Mouse (Mus musculus): ENCODE results near the gene Wipi2.

Wipi2 gene

GRCm38 (mm10) chr5:142668556-142669263 lies 41.2 kb downstream of the Wipi2 start:
- ChIA-PET CTCF (interaction anchor here (0.5 to 1.5 kb wide), 11 partner anchors 10 to 187 kb away, joined by 3 to 8 read pairs (median 4); no protein-coding TSS in a partner anchor), POLR2A (interaction anchor here in 3 of 4 experiments (0.5 to 2.4 kb wide), 21 partner anchors 10 to 241 kb away, joined by 3 to 14 read pairs (median 4); no protein-coding TSS in a partner anchor)

GRCm38 (mm10) chr5:142669726-142670125 lies 42.2 kb downstream of the Wipi2 start:
- ChIA-PET POLR2A (interaction anchor here in 3 of 4 experiments (0.5 to 2.0 kb wide), 18 partner anchors 10 to 355 kb away, joined by 3 to 14 read pairs (median 4); no protein-coding TSS in a partner anchor), CTCF (interaction anchor here (0.5 to 1.4 kb wide), 10 partner anchors 10 to 185 kb away, joined by 3 to 7 read pairs (median 3); partner anchors contain the start of gene Radil (in 1 of the 4))

GRCm38 (mm10) chr5:142673082-142673481 lies 45.6 kb downstream of the Wipi2 start:
- POLR2A ChIA-PET = no interaction called here
- CTCF ChIA-PET = no interaction called here

- CTCF ChIA-PET = interaction anchor here in 2 of 4 experiments (1.1 to 1.2 kb wide), 2 partner anchors 14 to 40 kb away, joined by 3 read pairs; partner anchors contain the start of gene Slc29a4 (in 1 of the 2)
- POLR2A ChIA-PET = interaction anchor here in 1 of 4 experiments (0.7 to 1.4 kb wide), 2 partner anchors 9 to 157 kb away, joined by 3 to 4 read pairs; no protein-coding TSS in a partner anchor
These were observed 50.7 kb downstream of the Wipi2 start for GRCm38 (mm10) chr5:142678141-142678571.

GRCm38 (mm10) chr5:142679065-142679464 lies 51.6 kb downstream of the Wipi2 start:
- ChIA-PET POLR2A (interaction anchor here in 1 of 4 experiments (0.7 to 2.1 kb wide), 2 partner anchors 10 to 156 kb away, joined by 3 to 5 read pairs; no protein-coding TSS in a partner anchor), CTCF (interaction anchor here in 1 of 4 experiments (0.6 kb wide), 1 partner anchor 37 kb away, joined by 3 read pairs; no protein-coding TSS in a partner anchor)

GRCm38 (mm10) chr5:142681911-142682310 lies 54.4 kb downstream of the Wipi2 start:
- ChIA-PET POLR2A (no interaction called here), CTCF (no interaction called here)

- POLR2A ChIA-PET = interaction anchor here in 1 of 4 experiments (0.5 kb wide), 1 partner anchor 11 kb away, joined by 3 read pairs; no protein-coding TSS in a partner anchor
These were observed 55.0 kb downstream of the Wipi2 start for GRCm38 (mm10) chr5:142682529-142682928.

GRCm38 (mm10) chr5:142688866-142689265 lies 61.4 kb downstream of the Wipi2 start:
- ChIA-PET POLR2A (interaction anchor here in 2 of 4 experiments (0.6 to 1.7 kb wide), 3 partner anchors 14 to 314 kb away, joined by 3 to 4 read pairs (median 4); no protein-coding TSS in a partner anchor), CTCF (interaction anchor here (0.5 to 1.2 kb wide), 5 partner anchors 29 to 1928 kb away, joined by 3 to 4 read pairs (median 3); no protein-coding TSS in a partner anchor)

More at GRCm38 (mm10) chr5:142682529-142682928, 55.0 kb downstream of the Wipi2 start:
- CTCF ChIA-PET = no interaction called here

- POLR2A ChIA-PET = interaction anchor here in 1 of 4 experiments (1.7 kb wide), 1 partner anchor 12 kb away, joined by 4 read pairs; no protein-coding TSS in a partner anchor
- CTCF ChIA-PET = interaction anchor here in 2 of 4 experiments (0.6 to 0.9 kb wide), 2 partner anchors 183 to 1371 kb away, joined by 3 read pairs; no protein-coding TSS in a partner anchor
These were observed 62.8 kb downstream of the Wipi2 start for GRCm38 (mm10) chr5:142690343-142690742.

GRCm38 (mm10) chr5:142692248-142692647 lies 64.8 kb downstream of the Wipi2 start, which contains the start of gene Slc29a4:
Slc29a4 (plus strand) TSS chr5:142692512.
- ChIA-PET POLR2A (interaction anchor here in 2 of 4 experiments (0.7 to 1.6 kb wide), 4 partner anchors 9 to 79 kb away, joined by 3 to 8 read pairs (median 4); no protein-coding TSS in a partner anchor), CTCF (interaction anchor here (0.5 to 1.2 kb wide), 6 partner anchors 14 to 1835 kb away, joined by 3 to 6 read pairs (median 4); no protein-coding TSS in a partner anchor)

- POLR2A ChIA-PET = interaction anchor here in 3 of 4 experiments (0.6 to 2.5 kb wide), 7 partner anchors 8 to 214 kb away, joined by 3 to 14 read pairs (median 3); partner anchors contain the start of gene Actb (in 1 of the 3)
- CTCF ChIA-PET = interaction anchor here in 1 of 4 experiments (0.6 kb wide), 1 partner anchor 73 kb away, joined by 4 read pairs; no protein-coding TSS in a partner anchor
These were observed 65.7 kb downstream of the Wipi2 start for GRCm38 (mm10) chr5:142692971-142693737.

- ChIA-PET CTCF (interaction anchor here in 2 of 4 experiments (0.5 to 1.5 kb wide), 7 partner anchors 24 to 231 kb away, joined by 3 to 8 read pairs (median 4); no protein-coding TSS in a partner anchor), POLR2A (interaction anchor here (0.6 to 2.5 kb wide), 12 partner anchors 8 to 213 kb away, joined by 3 to 14 read pairs (median 4); partner anchors contain the start of gene Actb (in 2 of the 4))
These were observed 66.4 kb downstream of the Wipi2 start for GRCm38 (mm10) chr5:142693738-142694430.

- POLR2A ChIA-PET = interaction anchor here in 3 of 4 experiments (0.7 to 2.5 kb wide), 8 partner anchors 10 to 211 kb away, joined by 3 to 14 read pairs (median 4); partner anchors contain the start of genes Actb (in 1 of the 3) and Mmd2 (in 1 of the 3)
These were observed 67.3 kb downstream of the Wipi2 start for GRCm38 (mm10) chr5:142694627-142695340.

GRCm38 (mm10) chr5:142696258-142696657 lies 68.8 kb downstream of the Wipi2 start:
- ChIA-PET POLR2A (no interaction called here), CTCF (no interaction called here)

More at GRCm38 (mm10) chr5:142694627-142695340, 67.3 kb downstream of the Wipi2 start:
- CTCF ChIA-PET = interaction anchor here in 2 of 4 experiments (0.5 to 1.5 kb wide), 7 partner anchors 10 to 230 kb away, joined by 3 to 8 read pairs (median 3); no protein-coding TSS in a partner anchor

- POLR2A ChIA-PET = interaction anchor here in 1 of 4 experiments (0.6 kb wide), 1 partner anchor 233 kb away, joined by 3 read pairs; the partner anchor contains the start of gene Ap5z1
- CTCF ChIA-PET = no interaction called here
These were observed 69.4 kb downstream of the Wipi2 start for GRCm38 (mm10) chr5:142696865-142697264.

GRCm38 (mm10) chr5:142697742-142698141 lies 70.2 kb downstream of the Wipi2 start:
- POLR2A ChIA-PET = interaction anchor here in 1 of 4 experiments (0.6 kb wide), 1 partner anchor 234 kb away, joined by 3 read pairs; the partner anchor contains the start of gene Ap5z1
- CTCF ChIA-PET = no interaction called here

All from embryonic stem cell, embryonic (primary cell).